Mouse (Mus musculus) embryonic facial prominence, embryonic 13.5 days (tissue): ENCODE data around the gene Snrk. TPM values are rescaled to one million over a fixed set of nuclear protein-coding genes. Genes with fewer than 3 reads are reported as not detected.

Experiments used
- ATAC-seq: fragments of 200-750 bp; cut with Nextera tagmentation; 2 replicates; pipeline ENCODE4 v1.8.0; 2017; ENCODE audit warnings: low read depth; ENCODE audit not compliant: insufficient number of reproducible peaks, insufficient read depth, low FRiP score, low TSS enrichment
- H3K27ac ChIP-seq: fragments of 300-500 bp; sonication (generic); 2 replicates; pipeline ENCODE4 v1.5.1; 2015; ENCODE audit warnings: moderate library complexity, mild to moderate bottlenecking, inconsistent platforms
- H3K27me3 ChIP-seq: fragments of 300-500 bp; sonication (generic); 2 replicates; pipeline ENCODE4 v1.6.1; 2015; ENCODE audit warnings: mild to moderate bottlenecking, inconsistent platforms
- H3K36me3 ChIP-seq: fragments of 300-500 bp; sonication (generic); 2 replicates; pipeline ENCODE4 v1.6.1; 2015; ENCODE audit warnings: mild to moderate bottlenecking, inconsistent platforms
- H3K4me1 ChIP-seq: fragments of 300-500 bp; sonication (generic); 2 replicates; pipeline ENCODE4 v1.6.1; 2015; ENCODE audit warnings: inconsistent platforms
- H3K4me2 ChIP-seq: fragments of 300-500 bp; sonication (generic); 2 replicates; pipeline ENCODE4 v1.6.1; 2015; ENCODE audit warnings: moderate library complexity, mild to moderate bottlenecking, inconsistent platforms
- H3K4me3 ChIP-seq: fragments of 300-500 bp; sonication (generic); 2 replicates; pipeline ENCODE4 v1.5.1; 2015; ENCODE audit warnings: mild to moderate bottlenecking, inconsistent platforms
- H3K9ac ChIP-seq: fragments of 300-500 bp; sonication (generic); 2 replicates; pipeline ENCODE4 v1.6.1; 2015; ENCODE audit warnings: mild to moderate bottlenecking, inconsistent platforms
- H3K9me3 ChIP-seq: fragments of 300-500 bp; sonication (generic); 2 replicates; pipeline ENCODE4 v1.6.1; 2016; ENCODE audit warnings: inconsistent platforms
- WGBS: fragments of 180-500 bp; shearing (Covaris S2); methylation state at CpG from one replicate; pipeline ENCODE4 v1.1.7; 2015; ENCODE audit warnings: mixed read lengths; 5-methylcytosine and 5-hydroxymethylcytosine counted together
- polyA plus RNA-seq: library from polyadenylated mRNA; unstranded; fragments of >200 nt; fragmentation: Nextera tagmentation; extraction: Ambion mirVana; gene quantifications from 2 replicates; pipeline ENCODE4 v1.2.1, GENCODE M21; 2015

The Snrk gene
- polyA plus RNA-seq, 1 experiment from 2014 or later: 54.2 TPM

GRCm38 (mm10) chr9:122205543-122206200, 88.6 kb downstream of the Snrk start:
- no peak for ATAC-seq
- no peak overlapping the region for H3K27ac ChIP-seq
- H3K4me3 ChIP-seq: no peak overlapping the region
- H3K9ac ChIP-seq: no peak overlapping the region
- no peaks in the 10 kb centered on the region for H3K27me3 ChIP-seq
- H3K4me1 ChIP-seq: peaks cover 8% of the 10 kb centered on the region; the same call in 1 of the 2 replicates
- H3K4me2 ChIP-seq: no peak overlapping the region
- H3K9me3 ChIP-seq: no peaks in the 10 kb centered on the region
- 66% methylated on average over 11 of the region's 11 CpGs for WGBS
- H3K36me3 ChIP-seq: no peaks in the 10 kb centered on the region

DNA sequence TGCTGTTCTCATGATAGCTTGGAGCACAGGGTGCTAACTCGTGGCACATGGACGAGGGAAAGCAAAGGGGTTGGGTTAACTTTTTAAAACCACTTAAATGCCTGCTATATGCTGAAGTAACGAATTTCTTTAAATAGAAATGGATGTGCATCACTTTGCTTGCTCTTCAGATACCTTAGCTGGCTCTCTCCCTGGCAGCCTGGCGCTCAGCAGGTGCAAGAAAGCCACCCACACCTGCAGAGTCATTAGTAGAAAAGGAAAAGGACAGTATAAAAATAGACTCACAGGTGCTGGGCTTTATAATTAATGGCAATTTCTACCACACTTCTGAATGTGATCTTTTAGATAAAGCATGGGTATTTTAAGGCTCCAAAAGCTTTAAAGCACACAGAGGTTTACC, 91.2 kb downstream of the Snrk start:
- Histone ChIP-seq H3K4me1 (peaks cover 8% of the 10 kb centered on the region; the same call in 1 of the 2 replicates), H3K9ac (no peak overlapping the region), H3K36me3 (no peaks in the 10 kb centered on the region), H3K4me3 (no peak overlapping the region), H3K4me2 (no peak overlapping the region), H3K9me3 (no peaks in the 10 kb centered on the region), H3K27ac (no peak overlapping the region), H3K27me3 (no peaks in the 10 kb centered on the region)
- no peak for ATAC-seq
- 69% methylated on average over 4 of the region's 4 CpGs for WGBS

GRCm38 (mm10) chr9:122215118-122215517, 98.1 kb downstream of the Snrk start:
- no peak overlapping the region for H3K4me3 ChIP-seq
- no peak overlapping the region for H3K9ac ChIP-seq
- H3K4me1 ChIP-seq: no peaks in the 10 kb centered on the region
- H3K4me2 ChIP-seq: no peak overlapping the region
- no peaks in the 10 kb centered on the region for H3K27me3 ChIP-seq
- no peak for ATAC-seq
- H3K36me3 ChIP-seq: no peaks in the 10 kb centered on the region
- H3K27ac ChIP-seq: no peak overlapping the region
- no peaks in the 10 kb centered on the region for H3K9me3 ChIP-seq

GRCm38 (mm10) chr9:122216945-122217529, 100.0 kb downstream of the Snrk start:
- Histone ChIP-seq H3K4me2 (no peak overlapping the region), H3K9me3 (no peaks in the 10 kb centered on the region), H3K4me3 (no peak overlapping the region), H3K9ac (no peak overlapping the region), H3K36me3 (no peaks in the 10 kb centered on the region), H3K4me1 (no peaks in the 10 kb centered on the region), H3K27me3 (no peaks in the 10 kb centered on the region), H3K27ac (no peak overlapping the region)
- 80% methylated on average over 7 of the region's 7 CpGs for WGBS
- ATAC-seq: no peak

Other genes with a start within 250 kb of the Snrk start
- gene Ackr2, start 218.9 kb upstream of the Snrk start, polyA plus RNA-seq: 0.58 TPM in 1 of 2 replicates, not detected in the other
- 0.14 TPM in 1 of 2 replicates, not detected in the other for gene Cyp8b1, start 201.0 kb upstream of the Snrk start, polyA plus RNA-seq
- gene Fam198a, start 166.3 kb upstream of the Snrk start, polyA plus RNA-seq: 2.4 and 3.2 TPM in 2 replicates
- 15.1 and 16.9 TPM in 2 replicates for gene Pomgnt2, start 120.2 kb upstream of the Snrk start, polyA plus RNA-seq
- 30.8 and 31.9 TPM in 2 replicates for gene Ano10, start 177.2 kb downstream of the Snrk start, polyA plus RNA-seq
- 33.4 and 33.9 TPM in 2 replicates for gene Abhd5, start 234.3 kb downstream of the Snrk start, polyA plus RNA-seq